Mouse (Mus musculus): ENCODE data around the gene Coq2.

GRCm38 (mm10) chr5:100710012-100710411, 35.1 kb upstream of the Coq2 start:
- no peak for TF ChIP-seq POLR2A (IDR thresholded peaks at IDR 0.05; ENCODE audit: low read depth, low read length)
- TF ChIP-seq CTCF (IDR thresholded peaks at IDR 0.05; ENCODE audit: extremely low read depth, insufficient read length, insufficient replicate concordance, low read depth, low read length), result no peak
